Mouse (Mus musculus) midbrain, embryonic 14.5 days (tissue): ENCODE data around the gene Tbc1d1. TPM values are rescaled to one million over a fixed set of nuclear protein-coding genes. Genes with fewer than 3 reads are reported as not detected.
A peak's percentile ranks its signal among the peaks of the same experiment; 100 is the strongest.
"Not testable (repeated sequence)": the region's sequence is repeated elsewhere in the genome, so short reads cannot be mapped to it uniquely, and the experiment has no call there.

Source experiments
- ATAC-seq: fragments of 200-750 bp; cut with Nextera tagmentation; 2 replicates; pipeline ENCODE4 v1.8.0; 2017; ENCODE audit warnings: moderate number of reproducible peaks, moderate library complexity; ENCODE audit not compliant: low FRiP score, low TSS enrichment
- DNase-seq: peaks from one replicate; pipeline ENCODE4 v3.0.0-alpha.2; 2015
- H3K27ac ChIP-seq: fragments of 300-500 bp; sonication (generic); replicated peaks from 2 replicates; pipeline ENCODE4 v1.5.1; 2014; ENCODE audit warnings: mild to moderate bottlenecking, low read depth, low read length, moderate library complexity
- H3K27me3 ChIP-seq: fragments of 300-500 bp; sonication (generic); 2 replicates; pipeline ENCODE4 v1.6.1; 2014; ENCODE audit warnings: low read length, control low read depth, mixed read lengths; ENCODE audit not compliant: control insufficient read depth, insufficient read depth
- H3K36me3 ChIP-seq: fragments of 300-500 bp; sonication (generic); 2 replicates; pipeline ENCODE4 v1.6.1; 2014; ENCODE audit warnings: low read length, control low read depth; ENCODE audit not compliant: control insufficient read depth, insufficient read depth
- H3K4me1 ChIP-seq: fragments of 300-500 bp; sonication (generic); 2 replicates; pipeline ENCODE4 v1.6.1; 2014; ENCODE audit warnings: mild to moderate bottlenecking, antibody characterized with exemption, low read length, control low read depth; ENCODE audit not compliant: control insufficient read depth, insufficient read depth
- H3K4me2 ChIP-seq: fragments of 300-500 bp; sonication (generic); 2 replicates; pipeline ENCODE4 v1.6.1; 2014; ENCODE audit warnings: mild to moderate bottlenecking, low read length, moderate library complexity
- H3K4me3 ChIP-seq: fragments of 300-500 bp; sonication (generic); replicated peaks from 2 replicates; pipeline ENCODE4 v1.5.1; 2014; ENCODE audit warnings: low read depth, low read length
- H3K9ac ChIP-seq: fragments of 300-500 bp; sonication (generic); replicated peaks from 2 replicates; pipeline ENCODE4 v1.6.1; 2014; ENCODE audit warnings: mild to moderate bottlenecking, low read length, moderate library complexity
- H3K9me3 ChIP-seq: fragments of 300-500 bp; sonication (generic); 2 replicates; pipeline ENCODE4 v1.6.1; 2016; ENCODE audit warnings: low read length, control low read depth, mixed read lengths; ENCODE audit not compliant: control insufficient read depth
- WGBS: fragments of 180-500 bp; shearing (Covaris S2); extraction: QIAGEN DNeasy Blood & Tissue Kit; methylation state at CpG from one replicate; pipeline ENCODE4 v1.1.7; 2014; 5-methylcytosine and 5-hydroxymethylcytosine counted together
- polyA plus RNA-seq: library from polyadenylated mRNA; unstranded; fragments of >200 nt; fragmentation: Nextera tagmentation; extraction: Ambion mirVana; gene quantifications from 2 replicates; pipeline ENCODE4 v1.2.1, GENCODE M21; 2014

The Tbc1d1 gene
- polyA plus RNA-seq, 1 experiment from 2014 or later: 11.7 TPM

DNA sequence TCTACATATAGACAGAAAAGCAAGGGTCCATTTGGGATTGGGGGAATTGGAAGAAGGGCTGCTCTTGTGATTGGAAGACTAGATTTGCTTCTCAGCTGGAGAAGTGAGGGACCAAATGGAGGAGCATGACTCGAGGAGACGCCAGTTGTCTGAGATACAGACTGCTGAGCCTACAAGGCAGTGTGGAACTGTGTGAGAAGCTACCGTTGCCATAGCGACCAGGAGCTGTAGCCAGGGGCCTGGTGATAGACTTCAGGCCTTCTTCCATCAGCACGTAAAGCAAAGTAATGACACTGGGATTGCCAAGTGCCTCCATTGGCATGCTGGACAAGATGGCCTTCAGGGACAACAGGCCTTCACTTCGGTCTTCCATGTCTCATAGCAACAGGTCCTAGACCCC, 195.9 kb downstream of the Tbc1d1 start:
- ATAC-seq (no peak), DNase-seq (peak; percentile 59)
- Histone ChIP-seq H3K36me3 (peaks cover 4% of the 10 kb centered on the region; the same call in 1 of the 2 replicates), H3K4me3 (no peak overlapping the region), H3K9me3 (no peaks in the 10 kb centered on the region), H3K9ac (no peak overlapping the region), H3K27me3 (no peaks in the 10 kb centered on the region), H3K4me1 (no peaks in the 10 kb centered on the region), H3K4me2 (no peak overlapping the region), H3K27ac (no peak overlapping the region)
- WGBS: 79% methylated on average over 6 of the region's 6 CpGs

GRCm38 (mm10) chr5:64358639-64359584, 202.8 kb downstream of the Tbc1d1 start:
- 86% methylated on average over 18 of the region's 18 CpGs for WGBS

DNA sequence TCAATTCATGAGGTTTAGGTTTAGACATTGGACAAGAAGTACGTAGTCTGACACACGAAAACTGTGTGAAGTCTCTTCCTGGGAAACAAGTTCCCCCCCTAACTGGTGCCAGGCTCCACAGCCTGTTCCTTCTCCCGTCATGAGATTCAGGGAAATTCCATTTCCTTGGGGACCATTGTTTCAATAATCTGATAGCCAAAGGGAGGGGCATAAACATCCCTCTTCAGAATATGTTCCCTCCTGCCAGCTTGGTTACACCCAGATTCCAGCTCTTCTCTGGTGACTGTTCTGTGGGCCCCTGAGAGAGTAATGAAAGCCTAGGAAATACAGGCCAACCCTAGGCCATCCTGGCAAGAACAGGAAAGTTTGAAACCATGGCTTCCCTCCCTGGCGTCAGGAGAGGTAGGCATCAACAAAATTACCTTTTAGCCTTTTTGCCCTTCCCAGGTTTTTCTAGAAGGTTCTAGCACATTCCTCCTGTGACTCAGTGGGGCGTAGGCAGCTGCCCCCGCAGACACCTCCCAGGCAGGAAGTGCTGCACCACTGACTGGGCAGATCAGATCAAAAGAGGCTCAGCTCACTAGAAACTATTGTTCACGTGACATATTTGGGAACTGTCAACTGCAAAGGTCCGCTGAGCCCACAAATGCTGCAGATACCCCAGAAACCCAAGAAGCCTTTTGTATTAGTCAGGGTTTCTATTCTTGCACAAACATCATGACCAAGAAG, 204.2 kb downstream of the Tbc1d1 start:
- no peak overlapping the region for H3K9ac ChIP-seq
- H3K27me3 ChIP-seq: no peaks in the 10 kb centered on the region
- H3K36me3 ChIP-seq: no peaks in the 10 kb centered on the region
- H3K4me3 ChIP-seq: no peak overlapping the region
- 81% methylated on average over 8 of the region's 8 CpGs for WGBS
- DNase-seq: no peak
- H3K4me1 ChIP-seq: peaks cover 9% of the 10 kb centered on the region
- ATAC-seq: no peak
- H3K9me3 ChIP-seq: no peaks in the 10 kb centered on the region
- H3K4me2 ChIP-seq: no peak overlapping the region
- H3K27ac ChIP-seq: no peak overlapping the region

More at GRCm38 (mm10) chr5:64358639-64359584, 202.8 kb downstream of the Tbc1d1 start:
- Histone ChIP-seq H3K4me3 (no peak overlapping the region), H3K4me1 (peaks cover 3% of the 10 kb centered on the region; the same call in 1 of the 2 replicates), H3K27me3 (no peaks in the 10 kb centered on the region), H3K36me3 (no peaks in the 10 kb centered on the region), H3K9ac (no peak overlapping the region), H3K9me3 (no peaks in the 10 kb centered on the region), H3K27ac (no peak overlapping the region), H3K4me2 (no peak overlapping the region)
- ATAC-seq (no peak), DNase-seq (no peak)

DNA sequence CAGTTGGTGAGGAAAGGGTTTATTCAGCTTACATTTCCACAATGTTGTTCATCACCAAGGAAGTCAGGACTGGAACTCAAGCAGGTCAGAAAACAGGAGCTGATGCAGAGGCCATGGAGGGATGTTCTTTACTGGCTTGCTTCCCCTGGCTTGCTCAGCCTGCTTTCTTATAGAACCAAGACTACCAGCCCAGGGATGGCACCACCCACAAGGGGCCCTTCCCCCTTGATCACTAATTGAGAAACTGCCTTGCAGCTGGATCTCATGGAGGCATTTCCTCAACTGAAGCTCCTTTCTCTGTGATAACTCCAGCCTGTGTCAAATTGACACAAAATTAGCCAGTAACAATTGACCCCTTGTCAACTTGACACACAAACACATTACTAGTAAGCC, 204.8 kb downstream of the Tbc1d1 start:
- not testable (repeated sequence) for H3K9ac ChIP-seq, H3K27ac ChIP-seq, H3K4me1 ChIP-seq, H3K4me3 ChIP-seq, DNase-seq, ATAC-seq, H3K27me3 ChIP-seq, H3K4me2 ChIP-seq, H3K9me3 ChIP-seq, H3K36me3 ChIP-seq

DNA sequence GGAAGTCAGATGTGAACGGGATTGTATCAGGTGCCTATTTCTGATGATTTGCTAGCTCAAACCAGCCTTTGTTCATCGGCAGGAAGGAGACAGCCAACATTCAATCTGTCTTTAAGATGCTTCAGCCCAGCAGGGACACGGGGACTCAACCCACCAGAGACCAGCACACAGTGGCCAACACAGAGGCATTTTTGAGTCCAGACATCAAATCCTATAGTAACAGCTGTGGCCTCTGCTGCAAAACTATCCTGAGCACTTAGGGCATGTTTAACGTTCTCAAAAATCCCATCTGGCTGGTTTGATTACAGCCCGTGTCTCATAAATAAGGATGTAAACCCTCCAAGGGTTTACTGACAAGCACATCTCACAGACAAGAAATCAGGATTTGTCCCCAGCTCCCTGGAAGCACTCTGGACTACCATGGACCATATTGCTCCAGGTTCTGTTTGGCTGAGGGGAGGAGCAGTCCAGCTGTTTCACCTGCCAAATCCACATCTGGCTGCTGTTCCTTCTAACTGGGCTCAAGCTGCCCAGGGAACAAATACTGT, 207.8 kb downstream of the Tbc1d1 start:
- H3K36me3 ChIP-seq: no peaks in the 10 kb centered on the region
- H3K4me1 ChIP-seq: peaks cover 9% of the 10 kb centered on the region
- no peaks in the 10 kb centered on the region for H3K27me3 ChIP-seq
- H3K9ac ChIP-seq: no peak overlapping the region
- DNase-seq: no peak
- peak; percentile 47; the same call in 1 of the 2 replicates for ATAC-seq
- H3K27ac ChIP-seq: peak overlapping the region; percentile 27
- H3K4me3 ChIP-seq: no peak overlapping the region
- 34% methylated on average over 5 of the region's 5 CpGs for WGBS
- peak overlapping the region; percentile 25; the same call in 1 of the 2 replicates for H3K4me2 ChIP-seq
- no peaks in the 10 kb centered on the region for H3K9me3 ChIP-seq

DNA sequence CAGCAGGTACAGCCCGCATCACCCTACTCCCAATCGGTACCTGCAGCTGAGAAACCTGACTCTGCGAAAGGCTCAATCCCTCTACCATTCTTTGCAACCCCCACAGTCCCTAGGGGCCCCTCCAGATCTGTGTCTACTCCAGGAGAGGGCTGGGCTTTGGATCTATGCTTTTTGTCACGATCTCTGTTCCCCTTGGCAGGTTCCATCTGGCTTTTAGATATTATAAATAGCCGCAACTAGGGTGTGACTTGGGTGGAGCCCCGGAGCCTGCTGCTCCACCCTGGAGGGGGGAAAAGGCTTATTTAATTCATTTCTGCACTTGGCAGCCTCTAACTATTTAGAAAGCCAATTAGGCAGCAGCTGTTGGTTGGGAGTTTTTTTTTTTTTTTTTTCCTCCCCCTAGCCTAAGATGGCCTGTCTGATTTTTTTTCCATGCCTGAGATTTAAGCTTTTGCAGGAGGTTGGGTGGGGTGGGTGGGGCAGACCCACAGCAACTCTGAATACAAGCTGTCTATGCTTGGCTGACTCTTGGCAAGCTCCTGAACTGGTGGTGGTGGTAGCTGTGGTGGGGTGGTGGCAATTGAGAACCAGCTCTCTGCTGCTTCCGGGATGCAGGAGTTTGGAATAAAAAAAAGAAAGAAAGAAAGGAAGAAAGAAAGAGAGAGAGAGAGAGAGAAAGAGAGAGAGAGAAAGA, 208.5 kb downstream of the Tbc1d1 start:
- no peaks in the 10 kb centered on the region for H3K36me3 ChIP-seq
- H3K9me3 ChIP-seq: no peaks in the 10 kb centered on the region
- peak; percentile 70 for DNase-seq
- H3K9ac ChIP-seq: no peak overlapping the region
- peaks cover 9% of the 10 kb centered on the region for H3K4me1 ChIP-seq
- ATAC-seq: peak; percentile 79
- H3K4me2 ChIP-seq: peak overlapping the region; percentile 25; the same call in 1 of the 2 replicates
- WGBS: 33% methylated on average over 7 of the region's 7 CpGs
- H3K27me3 ChIP-seq: no peaks in the 10 kb centered on the region
- no peak overlapping the region for H3K4me3 ChIP-seq
- peak overlapping the region; percentile 27 for H3K27ac ChIP-seq

GRCm38 (mm10) chr5:64365187-64366066, 209.3 kb downstream of the Tbc1d1 start:
- Histone ChIP-seq H3K36me3 (no peaks in the 10 kb centered on the region), H3K4me1 (peaks cover 9% of the 10 kb centered on the region), H3K4me3 (no peak overlapping the region), H3K9me3 (no peaks in the 10 kb centered on the region), H3K4me2 (no peak overlapping the region), H3K27me3 (no peaks in the 10 kb centered on the region), H3K27ac (no peak overlapping the region), H3K9ac (no peak overlapping the region)
- 82% methylated on average over 11 of the region's 11 CpGs for WGBS
- no peak for ATAC-seq
- no peak for DNase-seq
